Mouse (Mus musculus): ENCODE measurements around the gene Fra10ac1. TPM values are rescaled to one million over a fixed set of nuclear protein-coding genes. Genes with fewer than 3 reads are reported as not detected.

Fra10ac1 gene
- polyA plus RNA-seq, 1 experiment from 2014 or later: 54.7 TPM

- Histone ChIP-seq H3K4me3 (replicated peaks; ENCODE audit: low read length) (no peak overlapping the region), H3K9ac (replicated peaks; ENCODE audit: low read depth, low read length) (no peak overlapping the region), H3K27ac (ENCODE audit: low read length) (no peak overlapping the region), H3K9me3 (ENCODE audit: control insufficient read depth, low read length) (no peaks in the 10 kb centered on the region), H3K27me3 (replicated peaks; ENCODE audit: control insufficient read depth, insufficient read depth, low read length) (no peaks in the 10 kb centered on the region), H3K36me3 (ENCODE audit: control insufficient read depth, insufficient read depth) (no peaks in the 10 kb centered on the region), H3K4me2 (ENCODE audit: low read length) (no peak overlapping the region), H3K4me1 (replicated peaks; ENCODE audit: control insufficient read depth, insufficient read depth, low read length) (peaks cover 20% of the 10 kb centered on the region)
- ATAC-seq: 0 out of 2 replicates have a peak, but pooled peaks have one; percentile 1
- 75% methylated on average over 3 of the region's 3 CpGs for WGBS
Measured at GRCm38 (mm10) chr19:38259436-38259835, 35.5 kb upstream of the Fra10ac1 start.

- ATAC-seq: peak; percentile 56
- H3K4me2 ChIP-seq (ENCODE audit: low read length): peak overlapping the region; percentile 28; the same call in 1 of the 2 replicates
Measured at GRCm38 (mm10) chr19:38258651-38259065, 34.7 kb upstream of the Fra10ac1 start.

DNA sequence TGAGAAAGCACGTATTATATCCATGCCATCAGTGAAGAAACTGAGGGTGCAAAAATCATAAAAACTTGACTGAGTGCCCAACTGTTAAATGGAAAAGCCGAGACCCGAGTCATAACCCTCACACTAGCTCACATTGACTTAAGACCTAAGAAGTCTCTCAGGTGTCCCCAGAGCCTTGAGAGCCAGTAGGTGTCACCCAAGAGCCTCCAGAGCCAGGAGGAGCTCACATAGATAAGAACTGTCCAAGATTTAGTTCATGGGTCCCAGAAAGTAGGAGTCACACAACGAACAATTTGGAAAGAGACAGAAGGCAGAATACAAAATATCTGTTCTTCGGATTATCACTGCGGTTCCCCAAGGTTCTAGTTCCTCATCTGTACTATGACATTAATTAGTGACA lies 29.8 kb upstream of the Fra10ac1 start:
- Histone ChIP-seq H3K27me3 (replicated peaks; ENCODE audit: control insufficient read depth, insufficient read depth, low read length) (no peaks in the 10 kb centered on the region), H3K9ac (replicated peaks; ENCODE audit: low read depth, low read length) (no peak overlapping the region), H3K4me1 (replicated peaks; ENCODE audit: control insufficient read depth, insufficient read depth, low read length) (0 out of 2 replicates have a peak, but pooled peaks cover 2% of the 10 kb centered on the region), H3K36me3 (ENCODE audit: control insufficient read depth, insufficient read depth) (no peaks in the 10 kb centered on the region), H3K4me2 (ENCODE audit: low read length) (no peak overlapping the region), H3K9me3 (ENCODE audit: control insufficient read depth, low read length) (no peaks in the 10 kb centered on the region), H3K4me3 (replicated peaks; ENCODE audit: low read length) (no peak overlapping the region), H3K27ac (ENCODE audit: low read length) (no peak overlapping the region)
- no peak for ATAC-seq
- WGBS: 65% methylated on average over 6 of the region's 6 CpGs

More at GRCm38 (mm10) chr19:38258651-38259065, 34.7 kb upstream of the Fra10ac1 start:
- Histone ChIP-seq H3K36me3 (ENCODE audit: control insufficient read depth, insufficient read depth) (no peaks in the 10 kb centered on the region), H3K27me3 (replicated peaks; ENCODE audit: control insufficient read depth, insufficient read depth, low read length) (no peaks in the 10 kb centered on the region), H3K9ac (replicated peaks; ENCODE audit: low read depth, low read length) (no peak overlapping the region), H3K4me1 (replicated peaks; ENCODE audit: control insufficient read depth, insufficient read depth, low read length) (peaks cover 19% of the 10 kb centered on the region), H3K27ac (ENCODE audit: low read length) (no peak overlapping the region), H3K9me3 (ENCODE audit: control insufficient read depth, low read length) (no peaks in the 10 kb centered on the region), H3K4me3 (replicated peaks; ENCODE audit: low read length) (no peak overlapping the region)
- WGBS: 56% methylated on average over 3 of the region's 3 CpGs

DNA sequence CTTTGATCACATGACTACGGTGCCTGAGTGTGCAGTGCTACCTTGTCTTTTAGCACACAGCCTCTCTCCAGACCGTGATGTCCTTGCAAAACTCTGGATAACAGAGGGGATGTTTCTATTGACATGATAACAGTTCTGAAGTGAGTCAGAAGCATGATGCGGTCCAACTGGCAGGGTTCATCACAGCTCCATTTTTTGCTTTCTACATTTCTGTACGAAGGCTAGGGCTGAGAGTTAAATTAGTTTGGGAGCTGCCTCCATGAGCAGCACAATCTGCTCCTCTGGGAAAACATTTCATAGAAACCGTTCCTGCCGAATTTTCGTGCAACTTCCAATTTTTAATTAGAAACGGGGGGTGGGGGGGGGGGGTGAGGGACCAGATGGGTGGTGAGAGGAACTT lies 25.7 kb upstream of the Fra10ac1 start:
- no peak overlapping the region for H3K4me3 ChIP-seq (replicated peaks; ENCODE audit: low read length)
- H3K27ac ChIP-seq (ENCODE audit: low read length): no peak overlapping the region
- no peak overlapping the region for H3K4me2 ChIP-seq (ENCODE audit: low read length)
- ATAC-seq: peak; percentile 13; the same call in 1 of the 2 replicates
- WGBS: 64% methylated on average over 8 of the region's 8 CpGs
- H3K9me3 ChIP-seq (ENCODE audit: control insufficient read depth, low read length): no peaks in the 10 kb centered on the region
- peaks cover 21% of the 10 kb centered on the region for H3K4me1 ChIP-seq (replicated peaks; ENCODE audit: control insufficient read depth, insufficient read depth, low read length)
- no peak overlapping the region for H3K9ac ChIP-seq (replicated peaks; ENCODE audit: low read depth, low read length)
- no peaks in the 10 kb centered on the region for H3K36me3 ChIP-seq (ENCODE audit: control insufficient read depth, insufficient read depth)
- no peaks in the 10 kb centered on the region for H3K27me3 ChIP-seq (replicated peaks; ENCODE audit: control insufficient read depth, insufficient read depth, low read length)

DNA sequence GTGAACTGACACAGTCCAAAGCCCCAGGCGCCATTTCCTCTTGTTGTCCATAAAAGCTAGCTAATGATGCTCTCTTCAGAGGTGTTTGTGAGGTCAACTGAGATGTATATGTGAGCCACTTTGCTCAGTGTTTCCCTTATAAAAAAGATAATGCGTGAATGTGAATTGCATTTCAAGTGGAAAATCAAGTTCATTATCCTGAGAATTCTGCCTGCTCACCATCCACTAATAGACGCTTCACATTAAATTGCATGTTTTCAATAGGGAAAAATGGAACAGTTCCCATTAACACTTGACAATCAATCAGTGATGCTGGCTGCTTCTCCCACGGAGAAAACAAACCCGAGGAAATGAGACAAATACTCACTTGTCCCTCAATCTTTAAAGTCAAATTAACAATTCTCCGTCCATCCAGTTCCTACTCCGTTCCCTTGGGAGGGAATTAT lies 22.2 kb upstream of the Fra10ac1 start:
- peak; percentile 66 for ATAC-seq
- Histone ChIP-seq H3K9ac (replicated peaks; ENCODE audit: low read depth, low read length) (no peak overlapping the region), H3K4me3 (replicated peaks; ENCODE audit: low read length) (no peak overlapping the region), H3K4me2 (ENCODE audit: low read length) (peak overlapping the region; percentile 28), H3K36me3 (ENCODE audit: control insufficient read depth, insufficient read depth) (no peaks in the 10 kb centered on the region), H3K9me3 (ENCODE audit: control insufficient read depth, low read length) (no peaks in the 10 kb centered on the region), H3K27ac (ENCODE audit: low read length) (peak overlapping the region; percentile 88), H3K27me3 (replicated peaks; ENCODE audit: control insufficient read depth, insufficient read depth, low read length) (no peaks in the 10 kb centered on the region), H3K4me1 (replicated peaks; ENCODE audit: control insufficient read depth, insufficient read depth, low read length) (peaks cover 21% of the 10 kb centered on the region)
- WGBS: 6% methylated on average over 7 of the region's 7 CpGs

GRCm38 (mm10) chr19:38245361-38246176 lies 21.6 kb upstream of the Fra10ac1 start:
- H3K36me3 ChIP-seq (ENCODE audit: control insufficient read depth, insufficient read depth): no peaks in the 10 kb centered on the region
- H3K4me1 ChIP-seq (replicated peaks; ENCODE audit: control insufficient read depth, insufficient read depth, low read length): peaks cover 21% of the 10 kb centered on the region
- WGBS: 15% methylated on average over 10 of the region's 10 CpGs
- H3K4me2 ChIP-seq (ENCODE audit: low read length): peak overlapping the region; percentile 28
- H3K27ac ChIP-seq (ENCODE audit: low read length): peak overlapping the region; percentile 88
- no peak overlapping the region for H3K9ac ChIP-seq (replicated peaks; ENCODE audit: low read depth, low read length)
- H3K9me3 ChIP-seq (ENCODE audit: control insufficient read depth, low read length): no peaks in the 10 kb centered on the region
- no peaks in the 10 kb centered on the region for H3K27me3 ChIP-seq (replicated peaks; ENCODE audit: control insufficient read depth, insufficient read depth, low read length)
- peak; percentile 56 for ATAC-seq
- H3K4me3 ChIP-seq (replicated peaks; ENCODE audit: low read length): no peak overlapping the region

DNA sequence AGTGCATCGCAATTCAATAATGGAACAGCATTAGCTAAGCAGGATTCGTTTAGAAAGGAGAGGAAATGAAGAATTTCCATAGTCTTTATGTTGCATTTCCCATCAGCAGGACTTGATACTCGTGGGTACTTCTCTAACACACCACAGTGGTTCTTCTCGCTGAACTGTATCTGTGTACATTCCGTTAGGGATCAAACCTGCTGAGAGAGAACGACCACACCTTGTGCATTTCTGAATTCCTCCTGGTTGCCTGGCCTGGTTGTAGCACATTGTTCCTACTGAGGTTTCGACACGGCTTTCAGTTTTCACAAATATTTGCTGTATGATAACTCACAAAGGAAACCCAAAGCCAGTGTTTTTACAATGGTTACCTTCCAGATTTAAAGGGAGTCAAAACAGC lies 20.8 kb upstream of the Fra10ac1 start:
- ATAC-seq: no peak

DNA sequence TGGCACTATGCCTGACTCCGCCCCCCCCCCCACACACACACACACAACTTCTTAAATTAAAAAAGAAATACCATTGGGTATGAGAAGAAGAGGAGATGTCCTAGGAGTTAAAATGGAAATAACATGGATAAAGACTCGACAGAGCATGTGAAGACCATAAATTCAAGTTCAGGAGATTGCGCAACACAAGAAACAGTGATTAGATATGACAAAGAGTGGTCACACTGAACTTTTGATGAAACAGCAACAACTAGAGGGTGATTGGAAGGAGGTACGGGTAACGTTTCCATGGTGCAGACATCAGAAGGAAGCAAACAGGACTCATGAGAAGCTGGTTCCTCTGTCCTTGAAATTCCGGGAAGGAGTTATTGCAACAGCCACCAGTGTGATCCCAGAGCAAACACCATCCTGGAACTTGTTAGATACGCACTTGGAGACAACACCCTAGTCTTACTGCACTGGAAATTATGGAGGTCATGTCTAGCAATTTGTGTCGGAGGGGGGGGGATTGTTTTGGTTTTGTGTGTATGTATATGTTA lies 18.4 kb upstream of the Fra10ac1 start:
- WGBS: 95% methylated on average over 8 of the region's 8 CpGs

More for the DNA sequence above, 20.8 kb upstream of the Fra10ac1 start:
- Histone ChIP-seq H3K4me2 (ENCODE audit: low read length) (peak overlapping the region; percentile 16), H3K4me1 (replicated peaks; ENCODE audit: control insufficient read depth, insufficient read depth, low read length) (peaks cover 21% of the 10 kb centered on the region), H3K9me3 (ENCODE audit: control insufficient read depth, low read length) (no peaks in the 10 kb centered on the region), H3K36me3 (ENCODE audit: control insufficient read depth, insufficient read depth) (no peaks in the 10 kb centered on the region), H3K9ac (replicated peaks; ENCODE audit: low read depth, low read length) (no peak overlapping the region), H3K27ac (ENCODE audit: low read length) (peak overlapping the region; percentile 88), H3K4me3 (replicated peaks; ENCODE audit: low read length) (no peak overlapping the region), H3K27me3 (replicated peaks; ENCODE audit: control insufficient read depth, insufficient read depth, low read length) (no peaks in the 10 kb centered on the region)
- 50% methylated on average over 8 of the region's 8 CpGs for WGBS

GRCm38 (mm10) chr19:38238213-38238951 lies 14.4 kb upstream of the Fra10ac1 start:
- Histone ChIP-seq H3K9me3 (ENCODE audit: control insufficient read depth, low read length) (no peaks in the 10 kb centered on the region), H3K4me3 (replicated peaks; ENCODE audit: low read length) (no peak overlapping the region), H3K9ac (replicated peaks; ENCODE audit: low read depth, low read length) (no peak overlapping the region), H3K27me3 (replicated peaks; ENCODE audit: control insufficient read depth, insufficient read depth, low read length) (no peaks in the 10 kb centered on the region), H3K4me1 (replicated peaks; ENCODE audit: control insufficient read depth, insufficient read depth, low read length) (peaks cover 10% of the 10 kb centered on the region), H3K36me3 (ENCODE audit: control insufficient read depth, insufficient read depth) (no peaks in the 10 kb centered on the region), H3K27ac (ENCODE audit: low read length) (peak overlapping the region; percentile 72), H3K4me2 (ENCODE audit: low read length) (no peak overlapping the region; the same call in 1 of the 2 replicates)
- ATAC-seq: peak; percentile 93
- 56% methylated on average over 12 of the region's 12 CpGs for WGBS

More for the DNA sequence above, 18.4 kb upstream of the Fra10ac1 start:
- Histone ChIP-seq H3K4me1 (replicated peaks; ENCODE audit: control insufficient read depth, insufficient read depth, low read length) (peaks cover 30% of the 10 kb centered on the region), H3K36me3 (ENCODE audit: control insufficient read depth, insufficient read depth) (no peaks in the 10 kb centered on the region), H3K27me3 (replicated peaks; ENCODE audit: control insufficient read depth, insufficient read depth, low read length) (no peaks in the 10 kb centered on the region), H3K27ac (ENCODE audit: low read length) (no peak overlapping the region), H3K4me3 (replicated peaks; ENCODE audit: low read length) (no peak overlapping the region), H3K4me2 (ENCODE audit: low read length) (no peak overlapping the region), H3K9me3 (ENCODE audit: control insufficient read depth, low read length) (no peaks in the 10 kb centered on the region), H3K9ac (replicated peaks; ENCODE audit: low read depth, low read length) (no peak overlapping the region)
- no peak for ATAC-seq
